Mouse (Mus musculus): ENCODE measurements around the gene Wipf2. TPM values are rescaled to one million over a fixed set of nuclear protein-coding genes. Genes with fewer than 3 reads are reported as not detected.

The Wipf2 gene
- total and polyA plus RNA-seq, 3 experiments, result 2.1 to 7.7 (median 4.7) TPM

DNA sequence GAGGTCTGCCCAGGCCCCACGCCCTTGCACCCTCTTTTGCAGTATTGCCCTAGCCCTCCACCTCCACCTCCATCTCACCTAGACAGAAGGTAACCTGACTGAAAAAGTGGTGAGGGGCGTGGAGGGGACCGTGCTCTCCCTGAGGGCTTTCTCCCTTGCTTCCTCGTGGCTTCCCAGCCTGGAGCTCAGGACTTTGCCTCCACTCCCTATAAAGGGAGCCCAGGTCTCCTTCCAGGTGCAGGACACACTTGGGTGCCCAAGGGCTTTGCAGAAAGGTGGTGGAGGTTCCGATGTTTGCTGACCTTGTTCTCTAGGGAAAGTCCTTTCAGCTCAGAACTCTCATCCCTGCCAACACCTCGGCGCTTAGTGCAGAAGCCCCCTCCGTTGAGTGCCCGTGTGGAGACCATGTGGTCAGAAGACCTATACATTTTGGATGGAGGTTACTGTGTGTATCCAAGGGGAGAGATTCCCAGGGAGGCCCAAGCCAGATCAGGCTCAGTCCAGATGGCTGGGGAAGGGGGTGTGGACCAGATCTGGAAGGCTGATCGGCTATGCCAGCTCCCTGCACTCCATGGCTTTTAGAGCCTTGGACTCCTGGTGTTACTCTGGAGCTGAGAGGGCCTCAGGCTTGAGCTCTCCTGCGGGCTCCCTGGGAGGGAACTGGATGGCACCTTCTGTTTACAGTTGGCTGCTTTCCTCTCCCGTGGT is 64.9 kb downstream of the Wipf2 start:
- Histone ChIP-seq H3K4me1 (ENCODE audit: control insufficient read depth in 1 of 2, insufficient read depth in 2 of 2) (peaks cover 53 to 94% of the 10 kb centered on the region in 2 experiments), H3K9me3 (replicated peaks; ENCODE audit: low read length) (no peaks in the 10 kb centered on the region), H3K79me2 (replicated peaks; ENCODE audit: control insufficient read depth, extremely low read depth, insufficient read depth, poor library complexity, severe bottlenecking) (no peaks in the 10 kb centered on the region), H3K27me3 (replicated peaks) (no peaks in the 10 kb centered on the region), H3K9ac (ENCODE audit: insufficient read depth, low read depth) (no peak overlapping the region), H3K4me2 (ENCODE audit: insufficient read depth, low read depth, poor library complexity, severe bottlenecking) (no peak overlapping the region), H3K27ac (ENCODE audit: insufficient read depth, low read depth) (no peak overlapping the region), H3K4me3 (replicated peaks in 1 of 3; ENCODE audit: low read depth in 2 of 3, low read length in 2 of 3, poor library complexity in 1 of 3) (no peak overlapping the region), H3K36me3 (replicated peaks in 1 of 2; ENCODE audit: control insufficient read depth in 1 of 2, insufficient read depth in 1 of 2, low read length in 1 of 2) (peaks cover 2 to 21% of the 10 kb centered on the region in 2 experiments)
- TF ChIP-seq ZMIZ1 (IDR thresholded peaks at IDR 0.05; ENCODE audit: low read depth, low read length) (no peak), JUN (IDR thresholded peaks at IDR 0.05; ENCODE audit: insufficient read depth, low read depth, low read length) (no peak), NRF1 (IDR thresholded peaks at IDR 0.05; ENCODE audit: low read depth, low read length) (no peak), EP300 (IDR thresholded peaks at IDR 0.05; ENCODE audit: low read length) (no peak), CHD2 (IDR thresholded peaks at IDR 0.05; ENCODE audit: low read length) (no peak), SMC3 (IDR thresholded peaks at IDR 0.05; ENCODE audit: low read depth, low read length) (no peak), ZC3H11A (IDR thresholded peaks at IDR 0.05; ENCODE audit: low read depth, low read length) (no peak), GABPA (IDR thresholded peaks at IDR 0.05; ENCODE audit: insufficient replicate concordance, low read depth, low read length) (no peak), TBP (conservative IDR thresholded peaks at IDR 0.05; ENCODE audit: low read depth, low read length) (no peak), JUND (conservative IDR thresholded peaks at IDR 0.05; ENCODE audit: low read depth, low read length) (no peak), RAD21 (IDR thresholded peaks at IDR 0.05; ENCODE audit: low read depth, low read length) (no peak), MAX (IDR thresholded peaks at IDR 0.05; ENCODE audit: low read length) (no peak), POLR2AphosphoS2 (IDR thresholded peaks at IDR 0.05; ENCODE audit: low read depth, low read length) (no peak), SIN3A (IDR thresholded peaks at IDR 0.05; ENCODE audit: low read length) (no peak), KAT2A (IDR thresholded peaks at IDR 0.05; ENCODE audit: insufficient replicate concordance, low read length) (no peak), MXI1 (IDR thresholded peaks at IDR 0.05; ENCODE audit: low read depth, low read length) (no peak)
- no peak for DNase-seq (ENCODE audit: extremely low read depth)
- dilution Hi-C loops (cut with MboI; ENCODE audit: extremely low pct_ligation_motif_present, extremely low pct_unique_long_range_greater_than_20kb, low sequenced_read_pairs), result no loop called here
- in situ Hi-C loops (cut with MboI; ENCODE audit: low pct_ligation_motif_present, low pct_unique_long_range_greater_than_20kb, low sequenced_read_pairs), result no loop called here

DNA sequence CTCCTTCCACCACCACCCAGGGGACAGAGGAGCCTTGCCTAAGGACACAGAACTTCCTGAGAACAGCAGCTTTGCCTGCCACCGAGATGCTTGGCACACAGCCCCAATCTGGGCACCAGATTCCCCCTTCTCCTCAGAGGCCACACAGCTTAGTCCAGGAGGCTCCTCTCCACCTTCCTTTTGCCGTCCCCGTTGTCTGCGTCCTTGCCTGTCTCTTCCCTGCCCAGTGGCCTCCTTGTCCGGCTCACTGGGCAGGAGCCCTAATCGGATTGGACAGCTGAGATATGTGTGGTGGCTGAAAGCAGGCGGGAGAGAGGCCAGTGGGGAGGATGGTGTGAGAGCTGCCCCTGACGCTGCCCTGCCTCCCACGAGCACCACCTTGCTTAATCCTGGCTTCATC is 66.1 kb downstream of the Wipf2 start:
- dilution Hi-C loops (cut with MboI; ENCODE audit: extremely low pct_ligation_motif_present, extremely low pct_unique_long_range_greater_than_20kb, low sequenced_read_pairs), result no loop called here

More for the DNA sequence above, 66.1 kb downstream of the Wipf2 start:
- no peak for DNase-seq (ENCODE audit: extremely low read depth)
- peaks cover 45 to 83% of the 10 kb centered on the region in 2 experiments for H3K4me1 ChIP-seq (ENCODE audit: control insufficient read depth in 1 of 2, insufficient read depth in 2 of 2)
- H3K4me2 ChIP-seq (ENCODE audit: insufficient read depth, low read depth, poor library complexity, severe bottlenecking), result no peak overlapping the region
- no peaks in the 10 kb centered on the region for H3K27me3 ChIP-seq (replicated peaks)
- no peaks in the 10 kb centered on the region for H3K79me2 ChIP-seq (replicated peaks; ENCODE audit: control insufficient read depth, extremely low read depth, insufficient read depth, poor library complexity, severe bottlenecking)
- H3K4me3 ChIP-seq (replicated peaks in 1 of 3; ENCODE audit: low read depth in 2 of 3, low read length in 2 of 3, poor library complexity in 1 of 3), result no peak overlapping the region
- H3K9ac ChIP-seq (ENCODE audit: insufficient read depth, low read depth), result no peak overlapping the region
- in situ Hi-C loops (cut with MboI; ENCODE audit: low pct_ligation_motif_present, low pct_unique_long_range_greater_than_20kb, low sequenced_read_pairs), result no loop called here
- peaks cover 0 to 11% of the 10 kb centered on the region in 2 experiments for H3K36me3 ChIP-seq (replicated peaks in 1 of 2; ENCODE audit: control insufficient read depth in 1 of 2, insufficient read depth in 1 of 2, low read length in 1 of 2)
- TF ChIP-seq POLR2AphosphoS2 (IDR thresholded peaks at IDR 0.05; ENCODE audit: low read depth, low read length) (no peak), USF1 (IDR thresholded peaks at IDR 0.05; ENCODE audit: low read depth, low read length) (no peak), MXI1 (IDR thresholded peaks at IDR 0.05; ENCODE audit: low read depth, low read length) (no peak), CTCF (conservative IDR thresholded peaks at IDR 0.05 in 1 of 2, IDR thresholded peaks at IDR 0.05 in 1 of 2; ENCODE audit: low read depth in 2 of 2, low read length in 2 of 2) (no peak), JUN (IDR thresholded peaks at IDR 0.05; ENCODE audit: insufficient read depth, low read depth, low read length) (no peak), ZNF384 (IDR thresholded peaks at IDR 0.05; ENCODE audit: low read depth, low read length) (no peak), ZC3H11A (IDR thresholded peaks at IDR 0.05; ENCODE audit: low read depth, low read length) (no peak)
- no peak overlapping the region for H3K27ac ChIP-seq (ENCODE audit: insufficient read depth, low read depth)
- no peaks in the 10 kb centered on the region for H3K9me3 ChIP-seq (replicated peaks; ENCODE audit: low read length)
